Mouse (Mus musculus) intestine, embryonic 14.5 days (tissue): Measurements from ENCODE around the gene Grip2. TPM values are rescaled to one million over a fixed set of nuclear protein-coding genes. Genes with fewer than 3 reads are reported as not detected.

Experiments
- ATAC-seq: fragments of 200-750 bp; cut with Nextera tagmentation; replicated peaks from 2 replicates; pipeline ENCODE4 v1.8.0; 2017; ENCODE audit warnings: low read depth, moderate number of reproducible peaks, moderate TSS enrichment, moderate library complexity; ENCODE audit not compliant: low FRiP score, low TSS enrichment
- DNase-seq: peaks from one replicate; pipeline ENCODE4 v3.0.0-alpha.2; 2018; ENCODE audit warnings: low spot score
- H3K27ac ChIP-seq: fragments of 300-500 bp; sonication (generic); 2 replicates; pipeline ENCODE4 v1.5.1; 2014; ENCODE audit warnings: low read depth, mild to moderate bottlenecking, control low read depth
- H3K27me3 ChIP-seq: fragments of 300-500 bp; sonication (generic); replicated peaks from 2 replicates; pipeline ENCODE4 v1.6.1; 2014; ENCODE audit warnings: low read length, control low read depth; ENCODE audit not compliant: control insufficient read depth, insufficient read depth
- H3K36me3 ChIP-seq: fragments of 300-500 bp; sonication (generic); 2 replicates; pipeline ENCODE4 v1.6.1; 2014; ENCODE audit warnings: low read length, control low read depth; ENCODE audit not compliant: control insufficient read depth, insufficient read depth
- H3K4me1 ChIP-seq: fragments of 300-500 bp; sonication (generic); replicated peaks from 2 replicates; pipeline ENCODE4 v1.6.1; 2014; ENCODE audit warnings: low read length, control low read depth, mixed read lengths; ENCODE audit not compliant: control insufficient read depth, insufficient read depth
- H3K4me2 ChIP-seq: fragments of 300-500 bp; sonication (generic); 2 replicates; pipeline ENCODE4 v1.6.1; 2014; ENCODE audit warnings: low read length
- H3K4me3 ChIP-seq: fragments of 300-500 bp; sonication (generic); 2 replicates; pipeline ENCODE4 v1.5.1; 2014; ENCODE audit warnings: low read depth, low read length, control low read depth, mixed read lengths
- H3K9ac ChIP-seq: fragments of 300-500 bp; sonication (generic); 2 replicates; pipeline ENCODE4 v1.6.1; 2014; ENCODE audit warnings: mild to moderate bottlenecking, low read length
- H3K9me3 ChIP-seq: fragments of 300-500 bp; sonication (generic); 2 replicates; pipeline ENCODE4 v1.6.1; 2016; ENCODE audit warnings: low read length, control low read depth; ENCODE audit not compliant: control insufficient read depth
- WGBS: fragments of 180-500 bp; shearing (Covaris S2); extraction: QIAGEN DNeasy Blood & Tissue Kit; methylation state at CpG from one replicate; pipeline ENCODE4 v1.1.7; 2014; 5-methylcytosine and 5-hydroxymethylcytosine counted together
- polyA plus RNA-seq: library from polyadenylated mRNA; unstranded; fragments of >200 nt; fragmentation: Nextera tagmentation; extraction: Ambion mirVana; gene quantifications from 2 replicates; pipeline ENCODE4 v1.2.1, GENCODE M21; 2014

Grip2 gene
- polyA plus RNA-seq, 1 experiment from 2014 or later, result 0.34 TPM

- peaks cover 27% of the 10 kb centered on the region for H3K27me3 ChIP-seq
- WGBS, result 39% methylated on average over 6 of the region's 6 CpGs
- H3K9ac ChIP-seq, result no peak overlapping the region
- no peak overlapping the region for H3K4me2 ChIP-seq
- H3K27ac ChIP-seq, result no peak overlapping the region
- H3K36me3 ChIP-seq, result no peaks in the 10 kb centered on the region
- no peak for ATAC-seq
- H3K4me3 ChIP-seq, result no peak overlapping the region
- 0 out of 2 replicates have a peak, but pooled peaks cover 3% of the 10 kb centered on the region for H3K4me1 ChIP-seq
- no peak for DNase-seq
- no peaks in the 10 kb centered on the region for H3K9me3 ChIP-seq
Observed at GRCm38 (mm10) chr6:91808022-91808421, 19.0 kb downstream of the Grip2 start.

GRCm38 (mm10) chr6:91807169-91807568, 19.9 kb downstream of the Grip2 start:
- no peaks in the 10 kb centered on the region for H3K36me3 ChIP-seq
- peak overlapping the region; percentile 47 for H3K4me2 ChIP-seq
- H3K9me3 ChIP-seq, result no peaks in the 10 kb centered on the region
- H3K27me3 ChIP-seq, result peaks cover 27% of the 10 kb centered on the region
- DNase-seq (no peak), ATAC-seq (no peak)
- H3K9ac ChIP-seq, result 0 out of 2 replicates have a peak overlapping the region, but pooled peaks have one; percentile 10
- peak overlapping the region; percentile 10; the same call in 1 of the 2 replicates for H3K4me3 ChIP-seq
- H3K4me1 ChIP-seq, result 0 out of 2 replicates have a peak, but pooled peaks cover 3% of the 10 kb centered on the region
- H3K27ac ChIP-seq, result no peak overlapping the region
- under 1% methylated on average over 20 of the region's 23 CpGs for WGBS

GRCm38 (mm10) chr6:91804177-91804576, 22.9 kb downstream of the Grip2 start:
- Histone ChIP-seq H3K4me1 (0 out of 2 replicates have a peak, but pooled peaks cover 3% of the 10 kb centered on the region), H3K27me3 (peaks cover 27% of the 10 kb centered on the region), H3K4me3 (no peak overlapping the region), H3K9me3 (no peaks in the 10 kb centered on the region), H3K4me2 (no peak overlapping the region), H3K36me3 (no peaks in the 10 kb centered on the region), H3K9ac (no peak overlapping the region), H3K27ac (no peak overlapping the region)
- ATAC-seq, result no peak
- no peak for DNase-seq
- WGBS, result 39% methylated on average over 7 of the region's 7 CpGs

GRCm38 (mm10) chr6:91798496-91798895, 28.6 kb downstream of the Grip2 start:
- Histone ChIP-seq H3K4me1 (no peaks in the 10 kb centered on the region; the same call in 1 of the 2 replicates), H3K36me3 (no peaks in the 10 kb centered on the region), H3K27me3 (no peaks in the 10 kb centered on the region), H3K4me2 (no peak overlapping the region), H3K9ac (no peak overlapping the region), H3K27ac (no peak overlapping the region), H3K9me3 (no peaks in the 10 kb centered on the region), H3K4me3 (no peak overlapping the region)
- ATAC-seq, result no peak
- WGBS, result 57% methylated on average over 12 of the region's 12 CpGs
- DNase-seq, result no peak

GRCm38 (mm10) chr6:91796736-91797135, 30.3 kb downstream of the Grip2 start:
- no peaks in the 10 kb centered on the region for H3K9me3 ChIP-seq
- H3K4me3 ChIP-seq, result no peak overlapping the region
- no peak overlapping the region for H3K4me2 ChIP-seq
- H3K27me3 ChIP-seq, result no peaks in the 10 kb centered on the region
- no peak overlapping the region for H3K9ac ChIP-seq
- WGBS, result 94% methylated on average over 4 of the region's 4 CpGs
- DNase-seq, result no peak
- ATAC-seq, result no peak
- no peaks in the 10 kb centered on the region; the same call in 1 of the 2 replicates for H3K4me1 ChIP-seq
- no peak overlapping the region for H3K27ac ChIP-seq
- H3K36me3 ChIP-seq, result no peaks in the 10 kb centered on the region

- H3K9me3 ChIP-seq, result no peaks in the 10 kb centered on the region
- H3K27ac ChIP-seq, result no peak overlapping the region
- no peaks in the 10 kb centered on the region for H3K27me3 ChIP-seq
- ATAC-seq, result no peak
- DNase-seq, result no peak
- H3K36me3 ChIP-seq, result no peaks in the 10 kb centered on the region
- H3K4me2 ChIP-seq, result no peak overlapping the region
- 32% methylated on average over 9 of the region's 9 CpGs for WGBS
- no peak overlapping the region for H3K9ac ChIP-seq
- no peaks in the 10 kb centered on the region; the same call in 1 of the 2 replicates for H3K4me1 ChIP-seq
- no peak overlapping the region for H3K4me3 ChIP-seq
Observed at GRCm38 (mm10) chr6:91796064-91796463, 31.0 kb downstream of the Grip2 start.

GRCm38 (mm10) chr6:91795640-91796039, 31.4 kb downstream of the Grip2 start:
- ATAC-seq (no peak), DNase-seq (no peak)
- Histone ChIP-seq H3K36me3 (no peaks in the 10 kb centered on the region), H3K4me3 (no peak overlapping the region), H3K9ac (no peak overlapping the region), H3K9me3 (no peaks in the 10 kb centered on the region), H3K27me3 (no peaks in the 10 kb centered on the region), H3K4me1 (no peaks in the 10 kb centered on the region; the same call in 1 of the 2 replicates), H3K27ac (no peak overlapping the region), H3K4me2 (no peak overlapping the region)
- 47% methylated on average over 3 of the region's 3 CpGs for WGBS

GRCm38 (mm10) chr6:91788311-91788798, 38.7 kb downstream of the Grip2 start:
- DNase-seq, result no peak
- no peaks in the 10 kb centered on the region for H3K9me3 ChIP-seq
- no peak overlapping the region for H3K27ac ChIP-seq
- no peaks in the 10 kb centered on the region for H3K27me3 ChIP-seq
- no peaks in the 10 kb centered on the region for H3K4me1 ChIP-seq
- H3K36me3 ChIP-seq, result no peaks in the 10 kb centered on the region
- ATAC-seq, result no peak
- no peak overlapping the region for H3K9ac ChIP-seq
- 84% methylated on average over 9 of the region's 9 CpGs for WGBS
- no peak overlapping the region for H3K4me2 ChIP-seq
- H3K4me3 ChIP-seq, result no peak overlapping the region

- Histone ChIP-seq H3K36me3 (no peaks in the 10 kb centered on the region), H3K4me3 (no peak overlapping the region), H3K4me1 (no peaks in the 10 kb centered on the region), H3K27me3 (no peaks in the 10 kb centered on the region), H3K4me2 (no peak overlapping the region), H3K9ac (no peak overlapping the region), H3K27ac (no peak overlapping the region), H3K9me3 (no peaks in the 10 kb centered on the region)
- no peak for DNase-seq
- 75% methylated on average over 3 of the region's 3 CpGs for WGBS
- no peak for ATAC-seq
Observed at GRCm38 (mm10) chr6:91785018-91785417, 42.0 kb downstream of the Grip2 start.
